Mouse (Mus musculus): ENCODE data around the gene Tcp10c. TPM values are rescaled to one million over a fixed set of nuclear protein-coding genes. Genes with fewer than 3 reads are reported as not detected.
"Not testable (repeated sequence)": the region's sequence is repeated elsewhere in the genome, so short reads cannot be mapped to it uniquely, and the experiment has no call there.

Gene Tcp10c
- polyA plus RNA-seq, 1 experiment from 2014 or later = not detected

- not testable (repeated sequence) for H3K27me3 ChIP-seq (ENCODE audit: control insufficient read depth, insufficient read depth, low read length); H3K4me1 ChIP-seq (replicated peaks; ENCODE audit: control insufficient read depth, insufficient read depth, low read length); H3K9ac ChIP-seq; H3K36me3 ChIP-seq (replicated peaks; ENCODE audit: control insufficient read depth, insufficient read depth); H3K4me2 ChIP-seq (replicated peaks); H3K27ac ChIP-seq; H3K4me3 ChIP-seq (replicated peaks; ENCODE audit: low read length); ATAC-seq (ENCODE audit: low FRiP score); DNase-seq (ENCODE audit: low spot score)
- H3K9me3 ChIP-seq (ENCODE audit: control insufficient read depth, low read length) = peaks cover 11% of the 10 kb centered on the region; the same call in 1 of the 2 replicates
- WGBS = 85% methylated on average over 4 of the region's 6 CpGs
These were observed 16.4 kb downstream of the Tcp10c start for GRCm38 (mm10) chr17:13370746-13371145.

GRCm38 (mm10) chr17:13378341-13378740, 24.0 kb downstream of the Tcp10c start:
- not testable (repeated sequence) for H3K4me3 ChIP-seq (replicated peaks; ENCODE audit: low read length); H3K4me2 ChIP-seq (replicated peaks); H3K27me3 ChIP-seq (ENCODE audit: control insufficient read depth, insufficient read depth, low read length); DNase-seq (ENCODE audit: low spot score); H3K36me3 ChIP-seq (replicated peaks; ENCODE audit: control insufficient read depth, insufficient read depth); ATAC-seq (ENCODE audit: low FRiP score); H3K9ac ChIP-seq; H3K27ac ChIP-seq; H3K4me1 ChIP-seq (replicated peaks; ENCODE audit: control insufficient read depth, insufficient read depth, low read length); H3K9me3 ChIP-seq (ENCODE audit: control insufficient read depth, low read length)
- WGBS = 94% methylated on average over 3 of the region's 3 CpGs

GRCm38 (mm10) chr17:13379951-13380615, 25.7 kb downstream of the Tcp10c start:
- not testable (repeated sequence) for H3K4me3 ChIP-seq (replicated peaks; ENCODE audit: low read length); H3K4me1 ChIP-seq (replicated peaks; ENCODE audit: control insufficient read depth, insufficient read depth, low read length); H3K27ac ChIP-seq; DNase-seq (ENCODE audit: low spot score); H3K27me3 ChIP-seq (ENCODE audit: control insufficient read depth, insufficient read depth, low read length); H3K9me3 ChIP-seq (ENCODE audit: control insufficient read depth, low read length); H3K9ac ChIP-seq; H3K36me3 ChIP-seq (replicated peaks; ENCODE audit: control insufficient read depth, insufficient read depth); H3K4me2 ChIP-seq (replicated peaks)
- 0 out of 2 replicates have a peak, but pooled peaks have one; percentile 13 for ATAC-seq (ENCODE audit: low FRiP score)
- WGBS = 83% methylated on average over 4 of the region's 7 CpGs

- 97% methylated on average over 2 of the region's 2 CpGs for WGBS
- not testable (repeated sequence) for DNase-seq (ENCODE audit: low spot score); ATAC-seq (ENCODE audit: low FRiP score)
These were observed 26.9 kb downstream of the Tcp10c start for GRCm38 (mm10) chr17:13381286-13381685.

GRCm38 (mm10) chr17:13391020-13391419, 36.6 kb downstream of the Tcp10c start:
- not testable (repeated sequence) for H3K27me3 ChIP-seq (ENCODE audit: control insufficient read depth, insufficient read depth, low read length); H3K27ac ChIP-seq; DNase-seq (ENCODE audit: low spot score); H3K9me3 ChIP-seq (ENCODE audit: control insufficient read depth, low read length); H3K4me3 ChIP-seq (replicated peaks; ENCODE audit: low read length); H3K36me3 ChIP-seq (replicated peaks; ENCODE audit: control insufficient read depth, insufficient read depth); H3K4me2 ChIP-seq (replicated peaks); H3K4me1 ChIP-seq (replicated peaks; ENCODE audit: control insufficient read depth, insufficient read depth, low read length); H3K9ac ChIP-seq
- WGBS = no CpG with 5 or more reads among the region's 4 CpGs
- ATAC-seq (ENCODE audit: low FRiP score) = peak; percentile 36; the same call in 1 of the 2 replicates

More at GRCm38 (mm10) chr17:13381286-13381685, 26.9 kb downstream of the Tcp10c start:
- not testable (repeated sequence) for H3K4me1 ChIP-seq (replicated peaks; ENCODE audit: control insufficient read depth, insufficient read depth, low read length); H3K27me3 ChIP-seq (ENCODE audit: control insufficient read depth, insufficient read depth, low read length); H3K9ac ChIP-seq; H3K9me3 ChIP-seq (ENCODE audit: control insufficient read depth, low read length); H3K4me2 ChIP-seq (replicated peaks); H3K4me3 ChIP-seq (replicated peaks; ENCODE audit: low read length); H3K27ac ChIP-seq; H3K36me3 ChIP-seq (replicated peaks; ENCODE audit: control insufficient read depth, insufficient read depth)

- H3K27ac ChIP-seq; ATAC-seq (ENCODE audit: low FRiP score); H3K4me1 ChIP-seq (replicated peaks; ENCODE audit: control insufficient read depth, insufficient read depth, low read length); H3K9ac ChIP-seq; H3K4me2 ChIP-seq (replicated peaks); DNase-seq (ENCODE audit: low spot score); H3K36me3 ChIP-seq (replicated peaks; ENCODE audit: control insufficient read depth, insufficient read depth); H3K27me3 ChIP-seq (ENCODE audit: control insufficient read depth, insufficient read depth, low read length); H3K4me3 ChIP-seq (replicated peaks; ENCODE audit: low read length): not testable (repeated sequence)
- peaks cover 11% of the 10 kb centered on the region; the same call in 1 of the 2 replicates for H3K9me3 ChIP-seq (ENCODE audit: control insufficient read depth, low read length)
- WGBS = 91% methylated on average over 4 of the region's 5 CpGs
These were observed 45.6 kb downstream of the Tcp10c start for GRCm38 (mm10) chr17:13399961-13400360.

GRCm38 (mm10) chr17:13402118-13402517, 47.7 kb downstream of the Tcp10c start:
- not testable (repeated sequence) for ATAC-seq (ENCODE audit: low FRiP score); H3K27ac ChIP-seq; H3K27me3 ChIP-seq (ENCODE audit: control insufficient read depth, insufficient read depth, low read length); H3K9ac ChIP-seq; H3K4me3 ChIP-seq (replicated peaks; ENCODE audit: low read length); DNase-seq (ENCODE audit: low spot score); H3K36me3 ChIP-seq (replicated peaks; ENCODE audit: control insufficient read depth, insufficient read depth); H3K4me2 ChIP-seq (replicated peaks); H3K4me1 ChIP-seq (replicated peaks; ENCODE audit: control insufficient read depth, insufficient read depth, low read length)
- H3K9me3 ChIP-seq (ENCODE audit: control insufficient read depth, low read length) = peaks cover 11% of the 10 kb centered on the region; the same call in 1 of the 2 replicates

- H3K4me3 ChIP-seq (replicated peaks; ENCODE audit: low read length); H3K4me1 ChIP-seq (replicated peaks; ENCODE audit: control insufficient read depth, insufficient read depth, low read length); H3K27me3 ChIP-seq (ENCODE audit: control insufficient read depth, insufficient read depth, low read length); H3K9me3 ChIP-seq (ENCODE audit: control insufficient read depth, low read length); ATAC-seq (ENCODE audit: low FRiP score); H3K27ac ChIP-seq; H3K4me2 ChIP-seq (replicated peaks); H3K36me3 ChIP-seq (replicated peaks; ENCODE audit: control insufficient read depth, insufficient read depth); DNase-seq (ENCODE audit: low spot score); H3K9ac ChIP-seq: not testable (repeated sequence)
- WGBS = 87% methylated on average over 5 of the region's 5 CpGs
These were observed 49.3 kb downstream of the Tcp10c start for GRCm38 (mm10) chr17:13403527-13404131.

GRCm38 (mm10) chr17:13406023-13406422, 51.7 kb downstream of the Tcp10c start:
- not testable (repeated sequence) for H3K4me1 ChIP-seq (replicated peaks; ENCODE audit: control insufficient read depth, insufficient read depth, low read length); H3K4me3 ChIP-seq (replicated peaks; ENCODE audit: low read length); H3K4me2 ChIP-seq (replicated peaks); H3K9ac ChIP-seq; H3K27me3 ChIP-seq (ENCODE audit: control insufficient read depth, insufficient read depth, low read length); H3K36me3 ChIP-seq (replicated peaks; ENCODE audit: control insufficient read depth, insufficient read depth); ATAC-seq (ENCODE audit: low FRiP score); H3K27ac ChIP-seq; H3K9me3 ChIP-seq (ENCODE audit: control insufficient read depth, low read length); DNase-seq (ENCODE audit: low spot score)
- WGBS = 85% methylated on average over 3 of the region's 3 CpGs
